Mouse (Mus musculus): ENCODE results near the gene Tec. TPM values are rescaled to one million over a fixed set of nuclear protein-coding genes. Genes with fewer than 3 reads are reported as not detected.

Gene Tec
- total RNA-seq, 2 experiments from 2014 or later: 1.2 to 1.4 TPM

GRCm38 (mm10) chr5:72845928-72846630 lies 22.2 kb downstream of the Tec start:
- DNase-seq: no peak
- intact Hi-C loops (cut with DNase I): no loop called here
- Histone ChIP-seq H3K27ac (no peak overlapping the region), H3K4me3 (no peak overlapping the region)
- no peak for TF ChIP-seq CTCF (IDR thresholded peaks at IDR 0.05)

- Histone ChIP-seq H3K4me3 (no peak overlapping the region), H3K27ac (no peak overlapping the region)
- no peak for TF ChIP-seq CTCF (IDR thresholded peaks at IDR 0.05)
- intact Hi-C loops (cut with DNase I): no loop called here
- DNase-seq: no peak
Measured at GRCm38 (mm10) chr5:72844776-72845495, 23.3 kb downstream of the Tec start.

DNA sequence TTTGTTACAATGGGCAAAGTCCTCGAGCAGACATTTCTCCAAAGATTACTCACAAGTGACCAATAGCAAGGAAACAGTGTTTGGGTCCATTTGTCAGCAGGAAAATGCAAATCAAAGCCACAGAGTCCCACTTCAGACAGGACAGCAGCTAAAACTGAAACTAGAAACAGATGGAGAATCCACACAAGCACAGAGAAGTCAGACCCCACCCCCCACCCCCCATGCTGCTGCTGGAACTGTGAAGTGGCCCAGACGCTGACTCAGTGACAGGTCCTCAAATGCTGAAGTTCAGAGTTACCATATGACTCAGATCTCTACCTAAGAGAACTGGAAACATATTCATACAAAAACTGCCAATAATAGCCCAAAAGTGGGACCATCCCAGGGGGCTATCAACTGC lies 24.0 kb downstream of the Tec start:
- H3K27ac ChIP-seq: no peak overlapping the region
- TF ChIP-seq CTCF (IDR thresholded peaks at IDR 0.05): no peak
- no peak overlapping the region for H3K4me3 ChIP-seq
- no peak for DNase-seq
- intact Hi-C loops (cut with DNase I): no loop called here

DNA sequence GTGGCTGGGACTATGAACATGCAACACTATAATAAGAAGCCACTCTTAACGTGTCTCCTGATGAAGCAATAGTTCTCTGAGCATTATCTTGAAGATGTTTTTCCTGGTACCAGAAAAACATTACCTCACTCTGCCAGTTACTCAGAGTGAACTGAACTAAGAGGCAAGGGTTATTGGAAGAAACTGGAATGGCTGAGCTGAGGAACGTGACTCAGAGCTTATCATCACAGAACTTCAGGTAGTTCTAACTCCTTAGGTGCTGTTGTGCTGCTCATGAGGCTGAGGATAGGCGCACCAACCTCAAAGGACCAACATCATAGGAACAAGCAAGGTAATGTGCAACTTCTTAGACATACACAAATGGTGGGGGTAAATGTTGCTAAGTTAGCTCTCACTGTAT lies 28.6 kb downstream of the Tec start:
- no peak for TF ChIP-seq CTCF (IDR thresholded peaks at IDR 0.05)
- H3K27ac ChIP-seq: no peak overlapping the region
- H3K4me3 ChIP-seq: no peak overlapping the region
- intact Hi-C loops (cut with DNase I): no loop called here
- DNase-seq: no peak

DNA sequence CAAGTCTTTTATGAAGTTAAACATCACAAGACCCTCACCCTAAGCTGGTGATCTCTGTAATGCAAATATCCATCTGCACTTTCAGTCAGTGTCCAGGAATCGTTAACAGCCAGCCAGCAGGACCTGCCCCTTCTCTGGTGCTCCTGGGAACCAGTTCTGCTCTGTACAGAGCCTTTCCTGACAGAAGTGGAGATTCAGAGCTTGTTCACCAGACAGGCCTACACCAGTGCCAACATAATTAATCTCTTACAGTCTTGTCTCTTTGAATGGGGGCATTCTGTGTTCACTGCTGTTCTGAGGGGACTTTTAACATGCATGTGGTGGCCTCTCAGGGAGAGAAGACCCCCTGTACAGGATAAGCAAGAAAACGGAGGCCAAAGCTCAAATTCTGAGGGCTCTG lies 29.3 kb downstream of the Tec start:
- no peak for TF ChIP-seq CTCF (IDR thresholded peaks at IDR 0.05)
- H3K27ac ChIP-seq: no peak overlapping the region
- H3K4me3 ChIP-seq: no peak overlapping the region
- intact Hi-C loops (cut with DNase I): no loop called here
- no peak for DNase-seq

GRCm38 (mm10) chr5:72835656-72836055 lies 32.6 kb downstream of the Tec start:
- H3K27ac ChIP-seq: no peak overlapping the region
- intact Hi-C loops (cut with DNase I): no loop called here

DNA sequence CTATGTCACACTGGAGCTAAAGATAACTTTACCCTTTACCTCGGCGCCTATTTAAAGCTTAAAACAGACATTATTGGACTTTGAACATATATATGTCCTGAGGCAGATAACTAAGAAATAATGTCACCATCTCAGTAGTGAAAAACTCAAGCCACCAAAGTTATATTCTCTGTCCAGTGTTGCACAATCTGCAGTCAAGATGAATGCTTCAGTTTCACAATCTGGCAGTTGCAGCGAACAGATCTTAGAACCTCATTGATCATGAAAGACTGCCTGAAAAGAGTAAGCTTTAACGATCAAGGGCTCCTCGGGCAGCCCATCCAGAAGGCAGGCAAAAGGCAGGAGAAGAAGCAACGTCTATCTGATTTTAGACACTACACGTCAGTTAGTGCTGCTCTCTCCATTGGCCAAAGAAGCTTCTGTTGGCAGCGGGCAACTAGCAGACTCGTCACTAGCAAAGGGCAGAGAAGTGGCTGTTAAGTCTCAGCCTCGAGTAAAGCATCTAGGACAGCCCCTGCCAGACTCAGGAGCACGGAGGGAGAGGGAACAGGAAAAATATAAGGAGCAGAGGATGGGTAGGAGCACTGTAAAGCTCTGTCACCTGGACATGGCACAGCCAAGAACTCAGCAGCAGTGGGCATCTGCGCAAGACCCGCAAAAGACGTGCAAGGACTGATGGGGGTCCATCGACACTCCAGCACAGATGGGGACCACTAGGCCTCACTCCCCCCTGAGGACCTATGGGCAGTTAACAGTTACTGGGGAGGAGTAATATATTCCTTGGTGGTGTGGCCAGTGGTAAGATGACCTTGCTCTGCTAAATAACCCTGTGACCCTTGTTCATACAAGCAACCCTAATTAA lies 35.1 kb downstream of the Tec start:
- Histone ChIP-seq H3K4me3 (no peak overlapping the region), H3K27ac (no peak overlapping the region)
- DNase-seq: no peak
- no peak for TF ChIP-seq CTCF (IDR thresholded peaks at IDR 0.05)
- intact Hi-C loops (cut with DNase I): no loop called here

More at GRCm38 (mm10) chr5:72835656-72836055, 32.6 kb downstream of the Tec start:
- no peak for TF ChIP-seq CTCF (IDR thresholded peaks at IDR 0.05)
- no peak overlapping the region for H3K4me3 ChIP-seq
- DNase-seq: no peak

GRCm38 (mm10) chr5:72832191-72832590 lies 36.1 kb downstream of the Tec start:
- intact Hi-C loops (cut with DNase I): no loop called here
- TF ChIP-seq CTCF (IDR thresholded peaks at IDR 0.05): no peak
- Histone ChIP-seq H3K27ac (no peak overlapping the region), H3K4me3 (no peak overlapping the region)
- DNase-seq: no peak

DNA sequence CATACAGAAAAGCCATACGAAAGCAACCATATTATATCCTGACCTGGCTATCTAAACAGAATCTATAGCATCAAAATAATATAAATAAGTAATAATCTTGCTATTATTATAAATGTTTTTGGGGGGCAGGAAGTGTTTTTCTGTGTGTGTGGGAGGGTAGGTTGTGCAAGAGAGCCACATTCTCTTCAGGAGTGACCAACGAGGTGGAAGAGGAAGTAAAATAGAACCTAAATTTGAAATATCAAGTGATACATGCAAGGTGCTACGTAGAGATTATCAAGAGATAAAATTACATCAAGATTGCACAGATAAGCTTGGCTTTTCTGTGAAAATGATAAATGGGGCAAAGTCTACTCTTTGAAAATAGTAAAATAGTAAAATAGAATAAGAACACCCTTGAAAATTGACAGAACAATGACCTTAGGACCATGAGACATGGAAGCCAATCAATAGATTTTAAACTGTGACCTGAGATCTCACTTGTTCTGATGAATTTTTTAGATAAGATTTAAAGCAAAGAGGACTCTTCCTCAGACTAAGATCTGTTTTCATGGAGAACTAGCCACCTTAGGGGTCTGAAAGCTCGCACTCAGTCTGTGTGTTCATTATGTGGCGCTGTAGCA lies 37.2 kb downstream of the Tec start:
- Histone ChIP-seq H3K27ac (no peak overlapping the region), H3K4me3 (no peak overlapping the region)
- TF ChIP-seq CTCF (IDR thresholded peaks at IDR 0.05): no peak
- no peak for DNase-seq
- intact Hi-C loops (cut with DNase I): no loop called here

DNA sequence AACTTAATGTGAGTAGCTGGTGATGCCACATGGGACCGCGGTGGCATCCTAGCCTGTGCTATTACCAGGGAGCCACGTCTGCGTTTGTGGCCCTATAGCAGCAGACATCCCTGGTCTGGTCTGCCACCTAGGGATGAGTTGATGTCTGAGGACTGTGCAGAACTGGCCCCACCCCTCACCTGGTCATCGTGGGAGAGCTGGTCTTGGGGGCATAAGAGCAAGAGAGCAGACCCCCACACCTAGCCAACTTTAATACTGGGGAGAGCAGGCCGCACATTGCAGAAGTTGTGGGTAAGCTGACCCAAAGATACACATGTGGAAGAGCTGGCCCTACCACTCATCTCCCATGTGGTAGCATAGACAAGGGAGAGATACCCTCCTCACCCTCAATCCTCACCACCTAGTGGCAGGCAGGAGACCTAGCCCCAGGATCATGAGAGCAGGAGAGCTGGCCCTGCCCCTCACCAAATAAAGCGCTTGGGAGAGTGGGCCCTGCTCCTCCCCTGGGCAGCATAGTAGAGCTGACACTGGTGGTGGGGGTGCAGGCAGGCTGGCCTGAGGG lies 38.7 kb downstream of the Tec start:
- no peak for TF ChIP-seq CTCF (IDR thresholded peaks at IDR 0.05)
- intact Hi-C loops (cut with DNase I): no loop called here
- Histone ChIP-seq H3K27ac (no peak overlapping the region), H3K4me3 (no peak overlapping the region)
- DNase-seq: no peak

DNA sequence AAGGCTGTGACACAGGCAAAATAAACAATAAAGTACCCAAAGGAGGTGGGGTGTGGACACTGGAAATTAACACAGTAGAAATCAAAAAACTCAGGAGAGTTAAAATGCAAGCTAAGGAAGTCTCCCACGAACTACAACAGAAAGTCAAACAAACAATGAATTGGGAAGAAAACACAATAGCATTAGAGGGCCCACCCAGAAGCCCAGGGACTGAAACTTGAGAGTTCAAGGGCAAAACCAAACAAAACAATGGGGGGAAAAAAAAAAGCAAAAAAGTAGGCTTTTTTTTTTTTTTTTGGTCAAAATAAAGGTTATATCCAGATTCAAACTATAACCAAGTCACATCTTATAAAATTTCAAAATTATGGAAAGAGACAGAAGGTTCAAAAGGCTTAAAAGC lies 39.9 kb downstream of the Tec start:
- Histone ChIP-seq H3K4me3 (no peak overlapping the region), H3K27ac (no peak overlapping the region)
- no peak for TF ChIP-seq CTCF (IDR thresholded peaks at IDR 0.05)
- intact Hi-C loops (cut with DNase I): no loop called here
- no peak for DNase-seq

DNA sequence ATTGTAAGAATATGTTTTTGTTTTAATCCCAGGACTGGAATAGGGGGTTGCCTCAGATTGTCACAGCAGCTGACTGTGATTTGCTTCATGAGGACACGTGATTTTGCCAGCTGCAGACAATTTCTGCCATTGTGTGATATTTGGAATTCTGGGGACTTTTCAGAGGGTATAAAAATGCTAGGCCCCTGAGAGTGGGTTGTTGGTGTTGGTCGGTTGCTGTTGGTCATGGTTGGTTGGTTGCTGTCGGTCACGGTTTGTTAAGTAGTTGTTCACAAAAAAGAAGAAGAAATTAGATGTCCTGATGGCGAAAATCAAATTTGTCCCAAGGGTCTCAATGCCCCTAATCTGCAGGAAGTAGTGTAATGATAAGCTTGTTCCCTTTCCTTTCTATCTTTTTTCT lies 40.8 kb downstream of the Tec start:
- TF ChIP-seq CTCF (IDR thresholded peaks at IDR 0.05): no peak
- DNase-seq: no peak
- Histone ChIP-seq H3K27ac (no peak overlapping the region), H3K4me3 (no peak overlapping the region)
- intact Hi-C loops (cut with DNase I): no loop called here

Measured in gastrocnemius, adult 2 months (tissue).